In the genomic region with DNA sequence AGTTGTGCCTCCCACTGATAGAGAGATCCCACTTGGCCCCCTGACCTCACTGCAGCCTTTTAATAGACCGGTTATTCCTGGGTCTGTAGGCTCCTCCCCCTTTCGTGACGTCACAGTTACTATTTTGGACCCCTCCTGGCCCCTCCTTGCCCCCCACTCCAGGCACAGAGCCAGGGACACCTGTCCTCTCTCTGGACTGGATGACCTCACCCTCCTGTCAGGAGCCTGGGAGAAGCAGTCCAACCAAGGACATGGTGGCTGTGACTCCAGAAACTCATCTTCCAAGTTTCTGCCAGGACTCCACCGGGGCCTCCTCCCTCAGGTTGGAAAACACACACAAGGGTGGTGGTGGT, we compare ENCODE assay signal across 8 mouse cellular contexts. TPM values are rescaled to one million over a fixed set of nuclear protein-coding genes. Genes with fewer than 3 reads are reported as not detected.
A peak's percentile ranks its signal among the peaks of the same experiment; 100 is the strongest.
DNase-seq lines count a peak whose midpoint lies in the region; ATAC-seq and TF ChIP-seq lines count a peak whose summit lies in the region.

No protein-coding gene starts in this region.

- peak; percentile 30 for DNase-seq in CD4-positive, CD25-positive, alpha-beta regulatory T cell, adult 2 months (ENCODE audit: low read depth, low spot score)
- DNase-seq in heart, adult 8-10 months (ENCODE audit: low spot score): peak; percentile 85
- peak; percentile 46 for DNase-seq in liver, postnatal 0 days
- no peak for DNase-seq in yolk sac, embryonic 10.5 days (ENCODE audit: low spot score)
- DNase-seq in urinary bladder, adult 18-20 months (ENCODE audit: low spot score in 2 of 2): no peak

- H3K27me3 ChIP-seq in neural tube, embryonic 13.5 days: no peaks in the 10 kb centered on the region
- no peaks in the 10 kb centered on the region for H3K27me3 ChIP-seq in neural tube, embryonic 15.5 days (replicated peaks)
- H3K27me3 ChIP-seq in liver, postnatal 0 days (ENCODE audit: insufficient read depth, low read length): no peaks in the 10 kb centered on the region

- no peak for ATAC-seq in CD4-positive, CD25-positive, alpha-beta regulatory T cell, adult 4 months
- ATAC-seq in neural tube, embryonic 13.5 days (ENCODE audit: low read depth): no peak
- ATAC-seq in neural tube, embryonic 15.5 days (ENCODE audit: low FRiP score): no peak
- ATAC-seq in liver, postnatal 0 days: no peak

- 72% methylated on average over 4 of the region's 4 CpGs for WGBS in neural tube, embryonic 13.5 days
- 84% methylated on average over 4 of the region's 4 CpGs for WGBS in neural tube, embryonic 15.5 days
- WGBS in liver, postnatal 0 days (ENCODE audit: insufficient replicate concordance): 46% methylated on average over 4 of the region's 4 CpGs

- 0 out of 2 replicates have a peak overlapping the region, but pooled peaks have one; percentile 8 for H3K9ac ChIP-seq in neural tube, embryonic 13.5 days
- no peak overlapping the region for H3K9ac ChIP-seq in neural tube, embryonic 15.5 days (replicated peaks)
- no peak overlapping the region for H3K9ac ChIP-seq in liver, postnatal 0 days (replicated peaks)

- no peak overlapping the region for H3K4me3 ChIP-seq in neural tube, embryonic 13.5 days
- no peak overlapping the region for H3K4me3 ChIP-seq in neural tube, embryonic 15.5 days (replicated peaks)
- H3K4me3 ChIP-seq in liver, postnatal 0 days (ENCODE audit: low read depth, low read length): no peak overlapping the region

- peak overlapping the region; percentile 80; the same call in 1 of the 2 replicates for H3K27ac ChIP-seq in neural tube, embryonic 13.5 days (replicated peaks)
- H3K27ac ChIP-seq in neural tube, embryonic 15.5 days (replicated peaks): no peak overlapping the region
- 0 out of 2 replicates have a peak overlapping the region, but pooled peaks have one; percentile 87 for H3K27ac ChIP-seq in liver, postnatal 0 days (ENCODE audit: low read depth)

- TF ChIP-seq CTCF in liver, postnatal 0 days (IDR thresholded peaks at IDR 0.05; ENCODE audit: low read depth): no peak

- H3K9me3 ChIP-seq in neural tube, embryonic 13.5 days: no peaks in the 10 kb centered on the region
- no peaks in the 10 kb centered on the region for H3K9me3 ChIP-seq in neural tube, embryonic 15.5 days (replicated peaks)
- no peaks in the 10 kb centered on the region for H3K9me3 ChIP-seq in liver, postnatal 0 days (ENCODE audit: low read length)

- H3K4me1 ChIP-seq in neural tube, embryonic 13.5 days (replicated peaks): peaks cover 91% of the 10 kb centered on the region
- H3K4me1 ChIP-seq in neural tube, embryonic 15.5 days: peaks cover 87% of the 10 kb centered on the region
- peaks cover 66% of the 10 kb centered on the region for H3K4me1 ChIP-seq in liver, postnatal 0 days (ENCODE audit: insufficient read depth)

- peaks cover 43% of the 10 kb centered on the region for H3K36me3 ChIP-seq in neural tube, embryonic 13.5 days
- peaks cover 13% of the 10 kb centered on the region; the same call in 1 of the 2 replicates for H3K36me3 ChIP-seq in neural tube, embryonic 15.5 days
- no peaks in the 10 kb centered on the region for H3K36me3 ChIP-seq in liver, postnatal 0 days (replicated peaks; ENCODE audit: insufficient read depth, low read length)

- TF ChIP-seq EP300 in liver, postnatal 0 days (IDR thresholded peaks at IDR 0.05; ENCODE audit: low read depth): no peak

- H3K4me2 ChIP-seq in neural tube, embryonic 13.5 days: no peak overlapping the region
- no peak overlapping the region for H3K4me2 ChIP-seq in neural tube, embryonic 15.5 days
- peak overlapping the region; percentile 80; the same call in 1 of the 2 replicates for H3K4me2 ChIP-seq in liver, postnatal 0 days (ENCODE audit: low read depth, low read length)

RNA-seq across cellular contexts. Expression of gene Hdac5, which starts 10.0 kb away (rescaled TPM):
- polyA plus RNA-seq in CD4-positive, CD25-positive, alpha-beta regulatory T cell, adult 4 months (2017; shearing (Covaris generic)): 10 to 100 TPM in 1 of 2 experiments, 1 to 10 TPM in 1; 6.5 to 12.3 TPM
- polyA plus RNA-seq in neural tube, embryonic 13.5 days (2015; fragmentation: Nextera tagmentation; extraction: Ambion mirVana): 84.4 and 88.7 TPM in 2 replicates
- polyA plus RNA-seq in neural tube, embryonic 15.5 days (2015; fragmentation: Nextera tagmentation; extraction: Ambion mirVana): 74.0 and 77.4 TPM in 2 replicates
- total RNA-seq in heart, adult 8-10 months (2022): 100 to 1,000 TPM; 114 to 136 (median 121) TPM
- polyA plus RNA-seq in liver, postnatal 0 days (2015; fragmentation: Nextera tagmentation; extraction: Ambion mirVana): 17.7 and 17.8 TPM in 2 replicates

RNA-seq across cellular contexts. Expression of gene BC030867, which starts 28.7 kb away (rescaled TPM):
- polyA plus RNA-seq in CD4-positive, CD25-positive, alpha-beta regulatory T cell, adult 4 months (2017; shearing (Covaris generic)): 1 to 10 TPM in 1 of 2 experiments, under 1 TPM in 1; 0.40 to 1.8 TPM
- polyA plus RNA-seq in neural tube, embryonic 13.5 days (2015; fragmentation: Nextera tagmentation; extraction: Ambion mirVana): 1.9 and 3.7 TPM in 2 replicates
- polyA plus RNA-seq in neural tube, embryonic 15.5 days (2015; fragmentation: Nextera tagmentation; extraction: Ambion mirVana): 2.2 and 5.1 TPM in 2 replicates
- under 1 TPM; 0.12 to 0.23 (median 0.18) TPM for total RNA-seq in heart, adult 8-10 months (2022)
- polyA plus RNA-seq in liver, postnatal 0 days (2015; fragmentation: Nextera tagmentation; extraction: Ambion mirVana): 4.7 and 4.9 TPM in 2 replicates

RNA-seq across cellular contexts. Expression of gene G6pc3, which starts 30.6 kb away (rescaled TPM):
- 10 to 100 TPM; 29.1 to 53.9 TPM for polyA plus RNA-seq in CD4-positive, CD25-positive, alpha-beta regulatory T cell, adult 4 months (2017; shearing (Covaris generic))
- polyA plus RNA-seq in neural tube, embryonic 13.5 days (2015; fragmentation: Nextera tagmentation; extraction: Ambion mirVana): 29.1 and 31.6 TPM in 2 replicates
- polyA plus RNA-seq in neural tube, embryonic 15.5 days (2015; fragmentation: Nextera tagmentation; extraction: Ambion mirVana): 40.4 and 42.0 TPM in 2 replicates
- total RNA-seq in heart, adult 8-10 months (2022): 10 to 100 TPM; 52.2 to 60.3 (median 58.6) TPM
- polyA plus RNA-seq in liver, postnatal 0 days (2015; fragmentation: Nextera tagmentation; extraction: Ambion mirVana): 6.7 and 6.8 TPM in 2 replicates

RNA-seq across cellular contexts. Expression of gene Lsm12, which starts 34.9 kb away (rescaled TPM):
- 10 to 100 TPM; 33.4 to 69.4 TPM for polyA plus RNA-seq in CD4-positive, CD25-positive, alpha-beta regulatory T cell, adult 4 months (2017; shearing (Covaris generic))
- polyA plus RNA-seq in neural tube, embryonic 13.5 days (2015; fragmentation: Nextera tagmentation; extraction: Ambion mirVana): 112 and 116 TPM in 2 replicates
- 111 and 121 TPM in 2 replicates for polyA plus RNA-seq in neural tube, embryonic 15.5 days (2015; fragmentation: Nextera tagmentation; extraction: Ambion mirVana)
- 10 to 100 TPM; 45.4 to 51.9 (median 48.8) TPM for total RNA-seq in heart, adult 8-10 months (2022)
- 52.2 and 55.0 TPM in 2 replicates for polyA plus RNA-seq in liver, postnatal 0 days (2015; fragmentation: Nextera tagmentation; extraction: Ambion mirVana)

RNA-seq across cellular contexts. Expression of gene Asb16, which starts 48.6 kb away (rescaled TPM):
- not detected for polyA plus RNA-seq in CD4-positive, CD25-positive, alpha-beta regulatory T cell, adult 4 months (2017; shearing (Covaris generic))
- polyA plus RNA-seq in neural tube, embryonic 13.5 days (2015; fragmentation: Nextera tagmentation; extraction: Ambion mirVana): not detected in 2 replicates
- 0.10 and 0.12 TPM in 2 replicates for polyA plus RNA-seq in neural tube, embryonic 15.5 days (2015; fragmentation: Nextera tagmentation; extraction: Ambion mirVana)
- 1 to 10 TPM; 1.3 to 1.6 (median 1.5) TPM for total RNA-seq in heart, adult 8-10 months (2022)
- polyA plus RNA-seq in liver, postnatal 0 days (2015; fragmentation: Nextera tagmentation; extraction: Ambion mirVana): not detected in 2 replicates

Comparison
In these comparisons a context has a peak if more than half of its experiments do, and no peak if none do; other contexts are left out.
1. DNase-seq: peak in CD4-positive, CD25-positive, alpha-beta regulatory T cell, adult 2 months (single experiment), heart, adult 8-10 months (single experiment) and liver, postnatal 0 days (single experiment); none in yolk sac, embryonic 10.5 days (single experiment) and urinary bladder, adult 18-20 months (0 of 2).